Mouse (Mus musculus) fibroblast of lung, adult 2 months (primary cell): ENCODE measurements around the gene Prdm10.

Experiments used
- DNase-seq: peaks from one replicate; pipeline ENCODE4 v3.0.0-alpha.2; 2011; ENCODE audit warnings: low read depth

The Prdm10 gene

DNA sequence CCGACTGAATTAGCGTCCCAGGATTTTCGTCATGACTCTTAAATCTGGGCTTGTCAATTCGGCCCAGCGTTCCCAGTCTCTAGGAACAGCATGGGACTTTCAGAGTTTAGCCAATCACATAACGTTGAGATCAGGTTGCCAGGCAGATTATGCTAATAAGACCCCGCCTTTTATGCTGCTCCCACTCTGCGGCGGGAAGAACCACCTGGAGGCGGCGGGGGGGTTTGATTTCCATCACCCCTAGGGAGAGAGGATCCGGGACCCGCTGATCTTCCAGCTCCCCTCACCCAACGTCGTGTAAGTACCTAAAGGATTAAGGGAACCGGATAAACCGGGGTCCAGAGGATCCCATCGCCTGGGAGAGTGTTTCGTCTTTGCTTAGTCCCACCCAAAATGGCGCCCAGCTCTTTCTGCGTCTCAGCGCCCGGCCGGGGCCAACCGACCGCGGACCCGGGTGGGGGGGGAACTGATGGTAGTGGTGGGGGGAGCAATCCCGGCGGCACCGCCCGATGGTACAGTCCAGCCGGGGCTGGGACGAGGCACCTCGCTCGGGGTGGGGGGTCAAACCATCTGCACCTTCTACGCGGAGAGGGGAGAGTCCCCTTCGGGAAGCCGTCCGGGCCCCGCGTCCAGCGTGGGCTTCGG, at the start of gene Prdm10:
Gene Prdm10 (plus strand): TSS at position 173 of the 645 bp plus-strand sequence.
- peak; percentile 97 for DNase-seq

DNA sequence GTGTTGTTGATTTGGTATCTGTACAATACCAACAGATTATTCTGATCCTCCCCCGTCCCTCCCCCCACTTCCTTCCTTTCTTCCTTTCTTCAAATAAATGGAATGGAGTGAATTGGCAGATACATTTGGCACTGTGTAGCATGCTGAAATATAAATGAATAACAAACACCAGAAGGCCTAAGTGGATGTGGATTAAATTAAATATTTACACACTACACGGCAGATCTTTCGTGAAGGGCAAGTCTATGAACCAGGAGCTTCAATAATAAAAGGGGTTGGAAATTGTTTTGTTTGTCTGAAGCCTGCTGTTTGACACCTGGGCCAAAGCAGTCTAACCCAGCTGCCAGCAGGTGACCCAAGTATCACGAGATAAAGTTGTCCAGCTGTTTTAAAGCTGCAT, 45.3 kb upstream of the Prdm10 start:
- DNase-seq, result no peak

DNA sequence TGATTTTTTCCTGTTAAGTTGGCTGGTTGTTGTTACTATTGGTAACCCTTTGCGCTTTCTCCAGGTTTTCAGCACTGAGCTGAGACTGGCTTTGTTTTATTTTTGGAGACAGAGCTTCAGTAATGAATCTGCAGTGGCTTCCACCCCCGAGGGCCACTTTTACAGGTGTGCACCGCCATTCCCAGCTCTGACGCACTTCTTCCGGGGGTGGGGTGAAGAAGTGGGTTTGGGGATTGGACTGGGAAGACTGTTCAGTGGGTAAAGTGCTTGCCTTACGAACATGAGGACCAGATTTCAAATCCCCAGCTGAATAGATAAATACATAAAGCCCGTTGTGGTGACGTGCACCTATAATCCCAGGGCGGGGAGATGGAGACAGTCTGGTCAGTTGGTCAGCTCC, 44.8 kb upstream of the Prdm10 start:
- DNase-seq, result no peak

DNA sequence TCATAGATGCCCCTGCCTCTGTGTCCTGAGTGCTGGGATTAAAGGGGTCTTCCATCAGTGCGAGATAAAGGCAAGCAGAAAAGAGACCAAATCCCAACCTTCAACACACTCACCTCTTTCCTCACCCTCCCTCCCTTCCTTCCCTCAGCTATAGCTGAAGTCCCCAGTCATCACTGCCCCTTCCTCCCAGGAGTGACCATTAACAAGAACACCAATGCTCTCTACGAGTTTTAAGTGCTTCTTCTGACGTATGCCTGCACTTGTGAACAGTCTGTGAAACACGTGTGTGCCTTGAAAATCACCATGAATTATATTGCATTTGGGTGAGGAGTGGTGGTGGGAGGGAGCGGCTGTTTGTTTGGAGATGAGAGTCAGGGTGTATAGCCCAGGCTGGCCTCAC, 44.3 kb upstream of the Prdm10 start:
- no peak for DNase-seq

DNA sequence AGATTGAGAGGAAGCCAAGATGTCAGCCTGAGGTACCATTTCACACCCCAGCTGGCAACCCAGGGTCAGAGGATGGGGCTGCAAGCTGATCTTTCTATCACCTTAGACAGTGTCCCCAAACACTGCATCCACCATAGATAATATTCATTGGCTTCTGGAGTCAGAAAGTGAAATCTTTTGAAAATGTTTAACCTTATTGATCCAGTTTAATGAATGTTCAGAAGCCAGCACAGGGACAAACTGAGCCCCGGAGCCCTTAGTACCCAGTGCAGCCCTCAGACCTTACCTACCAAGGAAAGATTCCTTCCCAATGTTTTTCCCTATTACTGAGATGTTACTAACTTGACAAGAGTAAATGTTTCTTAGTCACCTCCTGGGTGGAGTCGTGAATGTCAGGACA, 41.8 kb upstream of the Prdm10 start:
- no peak for DNase-seq

DNA sequence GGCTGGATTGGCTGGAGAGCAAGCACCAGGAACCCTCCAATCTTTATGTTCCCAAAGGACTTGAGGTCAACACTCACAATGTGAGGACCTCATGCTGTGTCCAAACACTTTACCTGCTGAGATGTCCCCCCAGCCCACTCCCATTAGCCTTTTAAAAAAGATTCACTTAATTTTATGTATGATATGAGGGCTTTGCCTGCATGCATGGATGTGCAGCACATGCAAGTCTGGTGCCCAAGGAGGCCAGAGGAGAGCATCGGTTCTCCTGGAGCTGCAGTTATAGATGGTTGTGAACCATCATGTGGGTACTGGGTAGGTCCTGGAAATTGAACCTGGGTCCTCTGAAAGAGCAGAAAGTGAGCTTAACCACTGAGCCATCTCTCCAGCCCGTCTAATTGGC, 40.8 kb upstream of the Prdm10 start:
- no peak for DNase-seq

DNA sequence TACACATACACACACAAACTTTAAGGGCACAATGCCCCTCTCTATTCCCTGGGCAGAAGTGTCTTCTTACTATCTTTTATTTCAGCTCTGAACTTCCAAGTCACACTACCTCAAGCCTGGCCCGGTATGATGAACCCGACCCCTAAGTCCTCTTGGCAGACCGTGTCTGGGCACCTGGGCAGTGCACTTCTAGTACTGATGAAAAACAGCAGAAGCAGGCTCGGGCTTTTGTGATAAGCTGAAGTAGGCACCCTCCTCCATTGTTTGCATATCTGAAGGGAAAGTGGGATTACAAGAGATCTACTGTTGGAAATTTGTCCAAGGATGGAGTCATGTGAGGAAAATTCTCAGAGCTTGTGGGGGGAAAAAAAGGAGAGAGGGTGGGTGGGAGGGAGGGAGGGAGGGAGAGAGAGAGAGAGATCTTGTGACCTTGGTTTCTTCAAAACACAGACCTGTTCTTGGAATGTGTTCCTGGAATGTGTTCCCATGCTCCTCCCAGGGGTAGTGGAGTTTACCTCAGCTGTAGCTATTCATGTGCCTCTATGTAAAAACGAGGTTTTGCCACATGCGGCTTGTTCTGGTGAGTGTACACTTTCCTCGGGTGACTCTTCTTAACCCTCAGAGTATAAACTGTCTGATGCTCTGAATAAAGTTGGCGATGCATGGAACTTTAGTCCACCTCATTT, 39.7 kb upstream of the Prdm10 start:
- no peak for DNase-seq

DNA sequence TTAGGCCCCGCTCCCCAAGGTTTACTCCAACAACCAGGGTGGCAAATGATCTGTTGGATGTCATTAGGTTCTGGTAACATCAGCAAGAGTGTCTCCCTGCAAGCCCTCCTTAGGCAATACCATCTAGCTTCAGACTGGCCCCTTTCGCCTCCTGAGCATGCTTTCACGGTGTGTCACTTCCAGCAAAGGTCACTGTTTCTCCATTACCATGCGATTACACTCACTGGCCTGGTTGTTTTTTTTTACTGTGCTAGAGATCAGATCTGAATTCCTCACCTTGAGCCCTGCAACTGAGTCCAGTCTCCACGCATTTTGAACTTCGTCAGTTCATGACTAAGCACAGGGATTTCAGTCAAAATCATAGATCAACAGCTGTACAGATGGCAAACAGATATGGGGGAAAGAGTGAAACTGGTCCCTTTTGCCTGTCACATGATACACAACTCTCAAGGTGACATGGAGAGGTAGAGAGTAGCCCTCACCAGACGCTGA, 39.1 kb upstream of the Prdm10 start:
- DNase-seq, result no peak

DNA sequence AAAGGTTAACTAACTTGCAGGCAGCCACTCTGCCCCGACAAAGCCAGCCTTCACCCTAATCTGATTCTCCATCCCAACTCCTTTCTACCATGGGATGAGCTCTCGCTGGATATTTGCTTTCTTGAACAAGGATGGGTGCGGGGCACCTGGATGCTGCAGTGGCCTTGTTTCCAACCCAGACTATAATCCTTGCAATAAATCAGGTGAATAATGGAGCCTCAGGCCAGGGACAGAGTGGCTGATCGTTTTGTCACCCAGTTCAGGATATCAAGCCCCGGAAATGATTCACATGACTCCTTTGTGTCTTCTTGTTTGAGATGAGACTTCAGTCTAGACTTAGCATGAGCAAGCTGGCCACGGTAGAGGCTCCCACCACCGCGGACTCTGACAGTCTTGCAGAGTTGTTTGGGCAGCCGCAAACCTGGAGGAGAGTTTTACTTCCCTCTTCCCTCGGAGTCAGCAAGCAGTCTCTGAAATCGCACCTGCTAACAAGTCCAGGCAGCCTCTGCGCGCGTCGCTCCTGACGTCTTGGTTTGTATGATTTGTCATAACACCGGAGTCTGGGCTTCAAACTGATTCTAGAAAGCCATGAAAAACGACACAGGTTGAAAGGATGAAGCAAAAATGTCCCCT, 36.9 kb upstream of the Prdm10 start:
- no peak for DNase-seq

DNA sequence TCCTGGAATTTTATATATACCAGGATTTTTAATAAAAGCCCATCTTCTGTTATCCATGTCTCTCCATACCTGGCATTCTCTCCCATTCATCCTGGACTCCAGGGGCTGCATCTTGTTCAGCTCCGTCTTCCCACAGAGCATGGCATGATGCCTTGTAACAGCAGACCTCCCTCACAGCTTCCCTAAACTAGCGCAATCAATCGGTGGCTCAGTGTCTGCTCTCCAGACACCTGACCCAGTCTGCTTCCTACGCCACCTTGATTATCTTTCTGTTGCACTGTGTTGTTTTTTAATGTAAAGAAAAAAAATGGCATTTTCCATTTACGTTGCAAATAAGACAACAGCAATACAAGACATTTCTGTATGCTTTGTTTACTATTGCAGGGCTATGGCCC, 36.4 kb upstream of the Prdm10 start:
- no peak for DNase-seq

DNA sequence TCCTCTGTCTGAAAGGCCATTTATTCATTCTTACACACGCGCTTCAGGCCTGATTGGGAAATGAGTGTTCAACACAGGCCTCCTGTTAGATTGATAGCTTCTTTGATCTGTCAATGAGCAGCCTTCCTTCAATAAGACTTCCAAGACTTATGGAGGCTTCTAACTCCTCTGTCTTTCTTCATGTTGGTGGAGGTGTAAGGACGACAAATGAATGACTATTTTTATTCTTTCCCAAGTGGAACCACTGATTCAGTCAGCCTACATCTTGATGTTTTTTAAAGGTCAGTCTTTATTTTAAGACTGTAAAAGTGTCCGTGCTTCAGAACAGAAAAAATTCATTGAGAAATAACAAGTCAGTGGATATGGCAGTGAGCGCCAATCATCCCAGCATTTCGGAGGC, 35.3 kb upstream of the Prdm10 start:
- DNase-seq, result no peak

DNA sequence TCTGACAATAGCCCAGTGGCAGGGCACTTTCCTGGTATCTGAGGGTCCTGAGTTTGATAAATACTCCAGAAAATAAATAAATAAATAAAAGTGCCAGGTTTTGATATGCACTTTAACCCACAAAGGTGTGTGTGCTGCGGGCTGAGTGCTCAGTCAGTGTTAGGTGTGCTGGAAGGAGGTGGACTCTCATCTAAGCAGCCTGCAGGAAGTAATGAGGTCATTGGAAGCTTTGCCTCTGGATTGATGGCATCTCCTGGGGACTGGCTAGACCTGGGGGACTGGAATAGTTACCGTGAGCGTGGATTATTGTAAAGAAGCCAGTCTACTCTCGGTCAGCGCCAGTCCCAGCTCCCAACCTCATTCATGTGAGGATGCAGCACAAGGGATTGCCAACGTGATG, 33.9 kb upstream of the Prdm10 start:
- DNase-seq, result no peak

DNA sequence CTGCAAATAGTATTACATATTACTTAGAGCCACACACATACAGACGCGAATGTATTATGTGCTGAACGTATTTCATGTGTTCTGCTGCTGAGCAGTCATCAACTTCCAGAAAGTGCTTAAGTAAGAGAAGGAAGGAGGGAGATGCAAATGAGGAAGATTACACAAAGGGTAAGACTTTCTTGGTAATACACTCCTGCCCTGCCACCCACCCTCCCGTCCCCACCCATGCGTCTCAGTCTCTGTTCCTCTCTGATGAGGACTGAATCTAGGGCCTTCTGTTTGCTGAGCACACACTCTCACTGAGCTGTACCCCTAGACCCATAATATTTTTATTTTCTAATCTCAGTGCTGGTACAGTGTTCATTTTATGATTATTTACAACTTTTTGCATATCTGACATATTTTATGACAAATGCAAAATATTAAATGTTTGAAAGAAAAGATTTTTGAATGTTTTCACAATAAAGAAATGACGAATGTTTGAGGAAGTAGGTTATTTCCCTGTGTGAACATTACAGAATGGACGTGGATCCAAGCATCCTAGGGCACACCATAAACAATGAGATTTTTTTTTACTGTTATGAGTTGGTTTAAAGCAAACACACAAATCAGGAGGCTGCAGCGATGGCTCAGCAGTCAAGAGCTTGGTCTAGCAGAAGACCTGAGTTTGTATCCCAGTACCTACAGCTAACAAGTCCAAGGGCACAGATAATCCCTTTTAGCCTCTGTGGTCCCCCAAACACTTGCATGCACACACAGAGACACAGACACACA, 32.7 kb upstream of the Prdm10 start:
- DNase-seq, result no peak

DNA sequence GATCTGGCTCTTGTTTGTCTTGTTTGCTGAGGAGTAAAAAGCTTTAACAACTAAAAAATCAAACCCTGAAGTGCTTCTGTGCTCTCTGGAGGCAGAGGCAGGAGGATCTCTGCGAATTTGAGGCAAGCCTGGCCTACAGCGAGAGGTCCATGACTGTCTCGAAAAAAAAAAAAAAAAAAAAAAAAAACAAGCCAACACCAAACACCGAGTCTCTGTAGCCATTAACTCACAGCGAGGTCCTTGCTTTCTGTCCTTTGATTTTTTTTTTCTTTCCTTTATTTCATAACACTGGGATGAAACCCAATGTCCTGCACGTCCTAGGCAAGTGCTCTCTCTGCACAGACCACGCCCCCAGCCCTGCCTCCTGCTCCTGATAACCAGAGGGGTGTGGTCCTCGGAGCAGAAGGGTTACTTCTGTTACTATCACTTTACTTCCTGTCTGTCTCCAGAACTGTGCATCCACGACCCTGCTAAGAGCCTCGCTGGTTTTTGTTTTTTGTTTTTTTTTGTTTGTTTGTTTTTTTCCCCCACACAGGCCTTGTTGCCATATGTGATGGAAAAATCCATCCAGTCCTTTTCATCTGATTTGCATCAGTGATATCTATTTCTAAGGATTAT, 28.0 kb upstream of the Prdm10 start:
- DNase-seq, result no peak

DNA sequence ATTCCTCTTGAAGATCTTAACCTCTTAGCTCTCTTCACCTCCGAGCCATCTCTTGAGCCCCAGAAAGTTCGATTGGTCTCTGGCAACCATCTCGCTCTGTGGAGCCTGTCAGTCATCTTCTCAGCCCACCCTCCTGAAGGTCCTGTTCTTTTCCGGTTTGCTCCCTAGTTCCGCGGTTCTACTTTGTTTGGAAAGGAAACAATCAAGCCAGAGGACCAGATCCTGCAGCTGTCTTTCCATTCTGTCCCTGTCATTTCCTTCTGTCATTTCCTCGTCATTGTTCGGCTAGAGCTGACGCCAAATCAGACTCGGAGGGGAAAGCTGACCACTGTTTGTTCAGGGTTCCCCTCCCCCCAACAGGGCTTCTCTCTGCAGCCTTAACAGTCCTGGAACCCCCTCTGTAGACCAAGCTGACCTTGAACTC, 27.0 kb upstream of the Prdm10 start:
- no peak for DNase-seq

DNA sequence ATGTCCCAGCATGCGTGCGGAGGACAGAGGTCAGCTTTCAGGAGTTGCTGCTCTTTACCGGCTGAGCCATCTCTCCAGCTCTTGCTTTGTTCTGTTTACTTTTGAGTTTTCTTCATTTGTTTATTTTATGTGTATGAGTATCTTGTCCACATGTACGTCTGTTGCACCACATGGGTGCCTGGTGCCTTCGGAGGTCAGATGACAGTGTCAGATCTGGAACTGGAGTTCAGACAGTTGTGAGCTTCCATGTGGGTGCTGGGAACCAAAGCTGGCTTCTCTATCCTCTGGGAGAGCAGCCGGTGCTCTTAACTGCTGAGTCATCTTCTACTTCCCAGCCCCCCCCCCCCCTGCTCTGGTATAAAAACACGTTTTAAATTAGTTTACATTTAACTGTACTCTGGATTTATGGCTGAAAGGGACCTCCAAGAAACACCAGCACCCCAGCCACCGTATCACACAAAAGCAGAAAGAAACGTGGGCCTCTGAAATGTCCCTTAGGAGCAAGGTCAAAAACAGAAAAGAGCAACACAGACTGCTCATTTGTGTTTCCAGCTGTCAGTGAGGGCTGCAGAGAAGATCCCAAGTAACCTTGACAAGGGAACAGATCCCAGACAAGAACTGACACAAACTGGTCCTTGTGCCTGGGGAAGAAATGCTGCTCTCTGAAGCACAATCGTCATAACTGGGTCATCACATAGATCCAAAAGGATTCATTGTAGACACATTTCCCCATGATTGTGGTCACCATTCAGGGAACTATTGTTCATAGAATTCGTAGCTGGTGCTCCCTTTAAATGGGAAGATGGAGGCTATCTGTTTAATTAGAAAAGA, 26.3 kb upstream of the Prdm10 start:
- DNase-seq, result no peak

DNA sequence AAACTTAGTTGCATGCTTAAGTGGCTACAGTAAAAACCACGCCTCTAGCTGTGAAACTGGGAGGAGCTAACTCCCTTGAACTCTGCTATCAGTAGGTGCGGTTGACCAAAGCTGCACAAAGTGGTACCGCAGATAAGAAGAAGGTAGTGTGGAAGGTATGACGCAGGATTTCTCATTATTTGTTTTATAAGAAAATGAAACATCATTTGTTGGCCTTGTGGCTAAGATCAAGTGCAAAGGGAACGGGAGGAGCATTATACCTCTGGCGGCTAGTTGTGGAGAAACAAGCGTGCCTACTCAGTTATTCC, 25.7 kb upstream of the Prdm10 start:
- no peak for DNase-seq

DNA sequence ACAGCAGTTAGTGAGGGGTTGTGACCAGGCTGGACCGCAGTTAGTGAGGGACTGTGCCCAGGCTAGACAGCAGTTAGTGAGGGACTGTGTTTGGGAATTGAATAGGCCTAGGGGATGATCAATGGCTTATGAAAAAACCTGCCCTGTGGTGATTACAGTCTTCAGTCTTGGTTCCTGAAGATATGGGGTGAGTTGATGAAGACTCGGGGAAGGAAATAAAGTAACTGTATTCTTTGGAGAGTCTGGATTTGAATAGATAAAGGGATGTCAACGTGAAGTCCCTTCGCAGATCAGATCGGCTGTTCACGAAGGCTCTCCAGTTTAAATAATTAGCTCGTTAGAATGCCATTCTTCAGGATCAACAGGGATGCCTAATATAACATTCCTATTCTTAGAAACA, 24.4 kb upstream of the Prdm10 start:
- no peak for DNase-seq

DNA sequence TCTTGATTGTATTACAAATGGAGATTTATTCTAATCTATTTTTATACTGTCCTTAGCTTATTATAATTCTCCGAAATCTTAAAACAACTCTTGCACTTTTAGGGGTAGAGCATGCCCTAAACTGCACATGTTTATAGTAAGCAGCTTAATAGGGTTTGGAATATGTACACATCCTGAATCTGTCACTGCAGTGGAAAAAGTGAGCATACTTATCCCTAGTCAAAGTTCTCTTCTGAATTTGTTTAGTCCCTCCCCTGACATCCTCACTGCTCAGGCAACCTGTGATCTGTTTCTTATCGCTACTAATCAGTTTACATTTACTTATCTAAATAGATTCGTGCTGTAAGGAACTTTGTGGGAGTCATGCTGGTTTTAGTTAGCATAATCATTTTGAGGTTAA, 22.1 kb upstream of the Prdm10 start:
- no peak for DNase-seq

DNA sequence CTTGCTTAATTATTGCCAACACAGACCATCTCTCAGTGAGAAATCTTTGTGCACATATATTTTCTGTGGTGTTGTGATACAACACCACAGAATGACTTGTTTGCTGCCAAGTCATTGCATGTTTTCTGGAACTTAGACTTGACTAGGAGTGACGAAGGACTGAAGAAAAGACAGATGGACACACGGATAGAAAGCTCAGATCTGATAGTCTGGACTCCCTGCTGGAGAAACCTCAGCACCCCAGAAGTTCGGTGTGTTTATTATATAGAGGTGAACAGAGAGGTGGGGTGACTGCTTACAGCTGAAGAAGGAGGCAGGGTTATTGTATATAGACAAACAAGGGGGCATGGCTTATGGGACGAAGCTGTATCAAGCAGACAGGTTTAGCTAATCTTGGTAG, 20.1 kb upstream of the Prdm10 start:
- no peak for DNase-seq
